Mouse (Mus musculus) embryonic facial prominence, embryonic 15.5 days (tissue): ENCODE measurements around the gene Ttn. TPM values are rescaled to one million over a fixed set of nuclear protein-coding genes. Genes with fewer than 3 reads are reported as not detected.

Source experiments
- ATAC-seq: fragments of 200-750 bp; cut with Nextera tagmentation; 2 replicates; pipeline ENCODE4 v1.8.0; 2017; ENCODE audit warnings: low read depth, moderate TSS enrichment; ENCODE audit not compliant: insufficient number of reproducible peaks, low FRiP score, low TSS enrichment
- H3K27ac ChIP-seq: fragments of 300-500 bp; sonication (generic); replicated peaks from 2 replicates; pipeline ENCODE4 v1.5.1; 2015; ENCODE audit warnings: mild to moderate bottlenecking, inconsistent platforms
- H3K27me3 ChIP-seq: fragments of 300-500 bp; sonication (generic); 2 replicates; pipeline ENCODE4 v1.6.1; 2015; ENCODE audit warnings: inconsistent platforms
- H3K36me3 ChIP-seq: fragments of 300-500 bp; sonication (generic); 2 replicates; pipeline ENCODE4 v1.6.1; 2015; ENCODE audit warnings: mild to moderate bottlenecking, inconsistent platforms
- H3K4me1 ChIP-seq: fragments of 300-500 bp; sonication (generic); 2 replicates; pipeline ENCODE4 v1.6.1; 2015; ENCODE audit warnings: inconsistent platforms
- H3K4me2 ChIP-seq: fragments of 300-500 bp; sonication (generic); replicated peaks from 2 replicates; pipeline ENCODE4 v1.6.1; 2015; ENCODE audit warnings: mild to moderate bottlenecking, inconsistent platforms
- H3K4me3 ChIP-seq: fragments of 300-500 bp; sonication (generic); replicated peaks from 2 replicates; pipeline ENCODE4 v1.5.1; 2015; ENCODE audit warnings: mild to moderate bottlenecking, inconsistent platforms
- H3K9ac ChIP-seq: fragments of 300-500 bp; sonication (generic); 2 replicates; pipeline ENCODE4 v1.6.1; 2015; ENCODE audit warnings: inconsistent platforms
- H3K9me3 ChIP-seq: fragments of 300-500 bp; sonication (generic); replicated peaks from 2 replicates; pipeline ENCODE4 v1.6.1; 2016; ENCODE audit warnings: inconsistent platforms
- WGBS: fragments of 180-500 bp; shearing (Covaris S2); methylation state at CpG from one replicate; pipeline ENCODE4 v1.1.7; 2015; 5-methylcytosine and 5-hydroxymethylcytosine counted together
- polyA plus RNA-seq: library from polyadenylated mRNA; unstranded; fragments of >200 nt; fragmentation: Nextera tagmentation; extraction: Ambion mirVana; gene quantifications from 2 replicates; pipeline ENCODE4 v1.2.1, GENCODE M21; 2015

Ttn gene
- polyA plus RNA-seq, 1 experiment from 2014 or later = 92.9 TPM

DNA sequence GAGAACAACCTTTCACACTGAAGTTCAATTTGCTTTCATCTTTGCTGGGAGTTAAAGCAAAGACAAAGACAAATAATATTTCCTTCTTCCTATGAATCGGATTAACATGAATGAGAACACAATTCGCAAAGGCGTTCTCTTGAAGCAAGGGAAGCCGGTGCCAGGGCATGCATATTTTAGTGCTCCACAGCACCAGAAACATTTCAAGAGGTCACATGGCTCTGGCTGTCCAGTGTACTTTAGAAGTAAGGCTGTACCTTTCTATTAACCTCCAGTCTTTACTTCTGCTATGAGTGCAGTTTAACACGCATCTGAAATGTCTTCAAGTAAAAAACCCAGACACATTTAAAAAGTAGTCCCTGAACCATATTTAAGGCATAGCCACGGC, 20.3 kb downstream of the Ttn start:
- ATAC-seq = no peak
- H3K27ac ChIP-seq = no peak overlapping the region
- no peaks in the 10 kb centered on the region for H3K27me3 ChIP-seq
- WGBS = 76% methylated on average over 6 of the region's 6 CpGs
- H3K9ac ChIP-seq = no peak overlapping the region
- no peaks in the 10 kb centered on the region for H3K4me1 ChIP-seq
- H3K36me3 ChIP-seq = no peaks in the 10 kb centered on the region
- no peak overlapping the region for H3K4me3 ChIP-seq
- H3K9me3 ChIP-seq = no peaks in the 10 kb centered on the region
- no peak overlapping the region for H3K4me2 ChIP-seq

DNA sequence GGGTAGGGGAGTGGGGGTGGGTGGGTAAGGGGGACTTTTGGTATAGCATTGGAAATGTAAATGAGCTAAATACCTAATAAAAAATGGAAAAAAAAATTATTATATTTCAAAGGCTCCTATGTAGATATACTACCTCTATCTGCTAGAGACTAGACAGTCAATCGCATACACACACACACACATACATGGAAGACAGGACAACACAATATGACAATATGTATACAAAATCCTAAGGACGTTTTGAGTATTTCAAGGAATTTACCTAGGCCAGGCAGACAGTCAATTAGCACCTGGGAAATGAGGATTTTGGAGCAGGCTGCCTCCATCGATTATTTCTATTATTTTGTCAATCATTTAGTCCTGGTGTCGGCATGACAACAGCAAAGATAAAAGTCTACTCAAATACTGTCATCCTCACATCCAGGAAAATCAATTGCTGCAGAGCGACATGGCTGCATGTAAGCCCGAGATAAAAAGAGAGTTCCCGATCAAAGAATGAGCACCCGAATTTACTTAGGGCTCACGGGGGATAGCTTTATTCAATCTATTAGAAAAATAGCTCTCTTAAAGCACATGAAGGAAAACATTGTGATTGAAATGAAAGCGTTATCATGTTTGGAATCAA, 20.8 kb downstream of the Ttn start:
- 80% methylated on average over 10 of the region's 10 CpGs for WGBS
- H3K27me3 ChIP-seq = no peaks in the 10 kb centered on the region
- no peak overlapping the region for H3K27ac ChIP-seq
- no peaks in the 10 kb centered on the region for H3K4me1 ChIP-seq
- H3K9ac ChIP-seq = no peak overlapping the region
- H3K9me3 ChIP-seq = no peaks in the 10 kb centered on the region
- H3K4me3 ChIP-seq = no peak overlapping the region
- H3K36me3 ChIP-seq = no peaks in the 10 kb centered on the region
- no peak overlapping the region for H3K4me2 ChIP-seq
- no peak for ATAC-seq

DNA sequence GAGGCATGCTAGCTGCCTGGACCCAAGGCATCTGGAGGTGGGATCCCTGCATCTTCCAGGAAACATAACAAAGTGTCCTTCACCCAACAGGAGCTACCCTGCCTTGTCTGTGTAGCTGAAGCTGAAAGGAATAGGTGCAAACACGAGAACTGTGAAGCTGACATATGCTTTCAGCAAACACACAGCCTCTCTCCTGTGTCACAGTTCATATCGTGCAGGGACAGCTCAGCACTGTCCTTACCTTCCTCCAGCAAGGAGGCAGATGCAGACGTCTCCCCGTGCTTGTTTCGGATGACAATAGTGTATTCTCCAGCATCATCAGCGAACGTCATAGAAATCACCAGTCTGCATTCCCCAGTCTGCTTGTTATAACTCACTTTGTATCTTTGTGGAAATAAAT, 32.6 kb downstream of the Ttn start:
- 74% methylated on average over 7 of the region's 7 CpGs for WGBS

DNA sequence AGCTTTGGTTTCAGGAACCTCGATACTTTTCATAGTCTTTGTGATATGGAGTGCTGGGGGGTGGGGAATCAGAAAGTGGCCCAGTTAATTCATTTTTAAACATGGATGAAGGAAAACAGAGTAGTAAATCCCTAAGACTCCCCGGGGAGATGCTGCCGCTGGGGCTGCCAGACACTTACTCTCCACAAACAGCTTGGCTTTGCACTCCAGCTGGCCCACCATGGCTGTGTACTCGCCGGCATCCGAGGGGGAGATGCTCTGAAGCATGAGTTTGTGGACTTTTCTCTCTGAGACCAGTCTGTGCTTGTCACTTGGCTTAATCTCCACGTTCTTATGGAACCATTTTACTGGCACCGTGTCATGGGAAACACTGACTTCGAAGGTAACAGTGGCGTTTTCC, 43.8 kb downstream of the Ttn start:
- H3K4me2 ChIP-seq = no peak overlapping the region
- H3K27me3 ChIP-seq = no peaks in the 10 kb centered on the region
- ATAC-seq = no peak
- no peaks in the 10 kb centered on the region for H3K4me1 ChIP-seq
- no peak overlapping the region for H3K9ac ChIP-seq
- H3K27ac ChIP-seq = no peak overlapping the region
- H3K9me3 ChIP-seq = no peaks in the 10 kb centered on the region
- WGBS = 65% methylated on average over 10 of the region's 10 CpGs
- H3K36me3 ChIP-seq = no peaks in the 10 kb centered on the region
- H3K4me3 ChIP-seq = no peak overlapping the region

More for the DNA sequence above, 32.6 kb downstream of the Ttn start:
- H3K9me3 ChIP-seq = no peaks in the 10 kb centered on the region
- no peak overlapping the region for H3K4me3 ChIP-seq
- H3K4me1 ChIP-seq = no peaks in the 10 kb centered on the region
- ATAC-seq = no peak
- no peak overlapping the region for H3K27ac ChIP-seq
- H3K4me2 ChIP-seq = no peak overlapping the region
- no peak overlapping the region for H3K9ac ChIP-seq
- no peaks in the 10 kb centered on the region for H3K36me3 ChIP-seq
- no peaks in the 10 kb centered on the region for H3K27me3 ChIP-seq

DNA sequence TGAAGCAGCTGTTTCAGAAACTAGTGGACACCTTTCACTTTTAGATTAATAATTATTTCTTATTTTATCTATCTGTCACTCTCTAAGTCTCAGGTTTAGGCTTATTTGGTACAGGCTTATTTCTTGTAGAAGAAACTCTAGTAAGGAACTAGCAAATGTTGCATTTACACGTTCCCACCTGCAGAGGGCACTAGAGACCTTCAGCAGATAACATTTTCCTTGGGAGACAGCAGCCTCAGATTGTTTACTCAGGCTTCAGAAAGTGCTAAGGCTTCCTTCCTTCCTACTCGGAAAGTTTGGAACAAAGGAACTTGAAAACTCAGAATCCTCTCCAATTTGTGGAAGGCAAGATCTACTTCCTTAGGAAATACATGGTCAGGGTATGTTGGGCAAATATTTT, 52.6 kb downstream of the Ttn start:
- H3K4me2 ChIP-seq = no peak overlapping the region
- H3K27ac ChIP-seq = no peak overlapping the region
- no peaks in the 10 kb centered on the region for H3K9me3 ChIP-seq
- H3K4me1 ChIP-seq = no peaks in the 10 kb centered on the region
- H3K4me3 ChIP-seq = no peak overlapping the region
- no peak for ATAC-seq
- no peaks in the 10 kb centered on the region for H3K27me3 ChIP-seq
- no peak overlapping the region for H3K9ac ChIP-seq
- 1% methylated on average over 2 of the region's 2 CpGs for WGBS
- H3K36me3 ChIP-seq = no peaks in the 10 kb centered on the region

DNA sequence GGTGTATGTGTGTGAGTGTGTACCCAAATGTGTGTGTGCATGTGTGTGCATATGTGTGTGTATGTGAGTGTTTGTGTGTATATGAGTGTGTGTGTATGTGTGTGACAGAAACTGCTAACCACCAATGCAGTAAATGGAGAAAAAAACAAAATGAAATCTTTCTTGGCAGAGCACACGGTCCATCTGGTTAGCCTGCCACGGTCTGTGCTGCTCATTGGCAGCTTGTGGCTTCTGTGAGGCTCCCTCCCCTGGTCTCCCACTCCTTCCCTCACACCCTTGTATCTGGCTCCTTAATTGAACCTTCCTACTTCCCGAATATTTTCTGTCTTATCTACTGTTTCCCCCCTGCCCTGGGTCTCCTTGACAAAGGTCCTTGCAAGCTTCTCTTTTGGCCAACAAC, 53.5 kb downstream of the Ttn start:
- H3K9ac ChIP-seq = no peak overlapping the region
- WGBS = 55% methylated on average over 3 of the region's 3 CpGs

DNA sequence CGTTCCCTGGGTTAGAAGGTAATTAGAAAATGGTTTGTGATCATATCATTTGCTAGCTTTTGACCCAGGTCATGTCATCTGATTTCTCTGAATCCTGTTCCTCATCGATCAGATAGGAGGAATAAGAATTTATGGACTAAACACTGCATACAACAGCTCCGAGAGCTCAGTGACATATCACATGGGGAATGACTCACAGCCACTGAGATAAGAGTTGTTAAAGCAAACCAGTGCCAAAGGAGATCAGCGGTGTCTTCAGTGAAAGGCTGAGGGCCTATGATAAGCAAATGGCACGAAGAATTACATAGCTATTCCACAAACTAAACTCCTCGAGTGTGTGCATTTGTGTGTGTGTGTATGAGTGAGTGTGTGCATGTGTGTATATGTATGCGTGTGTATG, 54.0 kb downstream of the Ttn start:
- no peaks in the 10 kb centered on the region for H3K27me3 ChIP-seq
- no peaks in the 10 kb centered on the region for H3K4me1 ChIP-seq
- no peak overlapping the region for H3K27ac ChIP-seq
- no peaks in the 10 kb centered on the region for H3K9me3 ChIP-seq
- no peak overlapping the region for H3K4me2 ChIP-seq
- H3K9ac ChIP-seq = no peak overlapping the region
- WGBS = 81% methylated on average over 7 of the region's 7 CpGs
- ATAC-seq = no peak
- H3K36me3 ChIP-seq = no peaks in the 10 kb centered on the region
- no peak overlapping the region for H3K4me3 ChIP-seq

More for the DNA sequence above, 53.5 kb downstream of the Ttn start:
- Histone ChIP-seq H3K4me2 (no peak overlapping the region), H3K9me3 (no peaks in the 10 kb centered on the region), H3K27ac (no peak overlapping the region), H3K27me3 (no peaks in the 10 kb centered on the region), H3K4me3 (no peak overlapping the region), H3K36me3 (no peaks in the 10 kb centered on the region), H3K4me1 (no peaks in the 10 kb centered on the region)
- no peak for ATAC-seq

DNA sequence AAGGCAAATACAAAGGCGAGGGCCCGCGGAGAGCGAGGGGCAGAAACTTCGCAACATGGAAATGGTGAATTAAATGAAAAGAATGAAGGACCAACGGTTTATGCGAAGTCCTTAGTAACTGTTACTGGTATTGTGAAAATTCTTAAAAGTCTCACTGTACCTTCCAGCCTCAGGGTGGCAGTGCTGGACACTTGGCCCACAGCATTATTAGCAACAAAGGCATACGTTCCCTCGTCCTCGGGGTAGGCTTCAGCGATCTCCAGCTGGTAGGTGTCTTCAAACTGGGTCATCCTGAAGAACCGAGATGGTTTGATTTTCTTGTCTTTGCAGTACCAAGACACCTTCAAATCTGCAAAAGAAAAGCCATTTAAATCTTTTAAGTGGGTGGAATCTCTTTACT, 55.4 kb downstream of the Ttn start:
- Histone ChIP-seq H3K27me3 (no peaks in the 10 kb centered on the region), H3K4me2 (no peak overlapping the region), H3K9ac (no peak overlapping the region), H3K9me3 (no peaks in the 10 kb centered on the region), H3K4me1 (no peaks in the 10 kb centered on the region), H3K27ac (no peak overlapping the region), H3K4me3 (no peak overlapping the region), H3K36me3 (no peaks in the 10 kb centered on the region)
- no peak for ATAC-seq
- 71% methylated on average over 12 of the region's 12 CpGs for WGBS

DNA sequence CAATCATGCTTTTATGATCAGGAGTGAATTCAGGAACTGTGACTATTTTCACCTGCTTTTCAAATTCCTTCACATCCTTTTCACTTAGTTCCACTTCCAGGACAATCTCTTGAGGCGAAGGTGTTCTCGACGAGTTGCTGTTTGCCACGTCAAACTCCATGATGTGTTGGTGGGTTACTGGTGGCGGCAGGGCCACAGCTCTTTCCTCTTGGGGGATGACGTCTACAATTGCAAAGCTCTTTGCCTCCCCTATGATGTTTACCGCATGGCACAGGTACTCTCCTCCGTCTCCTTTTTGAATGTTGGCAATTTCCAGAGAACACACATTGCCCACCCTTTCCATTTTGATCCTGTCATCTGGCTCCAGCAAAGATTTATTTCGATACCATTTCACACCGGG, 67.4 kb downstream of the Ttn start:
- Histone ChIP-seq H3K4me1 (no peaks in the 10 kb centered on the region), H3K9ac (no peak overlapping the region), H3K4me3 (no peak overlapping the region), H3K9me3 (no peaks in the 10 kb centered on the region), H3K27me3 (no peaks in the 10 kb centered on the region), H3K36me3 (no peaks in the 10 kb centered on the region), H3K4me2 (no peak overlapping the region), H3K27ac (no peak overlapping the region)
- WGBS = 97% methylated on average over 10 of the region's 10 CpGs
- ATAC-seq = no peak

DNA sequence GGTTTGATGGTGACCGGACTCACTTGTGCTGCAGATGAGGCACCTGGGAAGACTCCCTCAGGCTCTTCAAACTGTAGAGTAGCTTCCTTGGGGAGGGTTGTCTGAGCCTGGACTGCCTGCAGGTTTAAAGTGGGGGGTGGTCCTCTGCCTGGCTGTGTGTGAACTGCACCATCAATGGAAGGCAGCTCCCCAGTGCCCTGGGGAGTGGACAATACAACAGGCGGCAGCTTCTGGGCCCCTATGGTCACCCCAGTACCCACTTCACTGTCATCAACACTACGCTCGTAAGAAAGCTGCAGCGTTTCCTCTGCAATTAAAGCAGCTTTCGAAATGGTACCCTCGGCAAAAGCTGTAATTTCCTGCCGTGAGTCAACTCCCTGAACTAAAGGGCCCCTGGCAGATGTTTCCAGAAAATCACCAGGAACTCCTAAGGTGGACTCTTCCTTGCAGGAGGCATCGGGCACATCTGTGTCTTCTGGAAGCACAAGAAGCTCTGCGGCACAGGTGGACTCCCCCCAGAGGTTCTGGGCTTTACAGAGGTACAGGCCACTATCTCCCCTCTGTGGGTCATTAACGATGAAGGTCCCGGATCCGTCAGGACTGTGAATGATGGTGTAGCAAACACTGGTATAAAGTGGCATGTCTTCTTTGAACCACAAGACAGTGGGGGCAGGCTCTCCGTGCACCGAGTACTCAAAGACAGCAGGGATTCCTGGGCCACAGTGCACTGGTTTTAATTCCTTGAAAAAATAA, 73.5 kb downstream of the Ttn start:
- Histone ChIP-seq H3K4me1 (no peaks in the 10 kb centered on the region), H3K4me2 (no peak overlapping the region), H3K4me3 (no peak overlapping the region), H3K27me3 (no peaks in the 10 kb centered on the region), H3K9ac (no peak overlapping the region), H3K36me3 (no peaks in the 10 kb centered on the region), H3K9me3 (no peaks in the 10 kb centered on the region), H3K27ac (no peak overlapping the region)
- WGBS = 70% methylated on average over 15 of the region's 15 CpGs
- ATAC-seq = peak; percentile 34; the same call in 1 of the 2 replicates

DNA sequence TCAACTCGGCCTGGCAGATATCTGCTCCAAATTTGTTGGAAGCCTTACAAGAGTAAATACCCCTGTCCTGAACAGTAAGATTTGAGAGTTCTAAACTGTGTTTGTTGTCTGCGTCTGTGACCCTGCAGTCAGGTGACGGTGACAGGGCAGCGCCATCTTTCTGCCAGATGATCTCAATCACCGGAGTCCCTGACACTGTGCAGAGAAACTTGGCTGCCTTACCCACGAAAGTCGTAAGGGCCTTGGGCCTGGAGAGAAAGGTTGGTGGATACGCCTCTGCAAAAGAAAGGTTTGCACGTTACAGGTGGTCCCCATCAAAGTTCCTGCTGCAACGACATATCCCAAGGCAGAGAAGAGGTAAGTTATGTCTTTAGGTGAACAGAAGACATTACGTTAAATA, 79.0 kb downstream of the Ttn start:
- Histone ChIP-seq H3K4me1 (no peaks in the 10 kb centered on the region), H3K9ac (no peak overlapping the region), H3K27ac (no peak overlapping the region), H3K9me3 (no peaks in the 10 kb centered on the region), H3K36me3 (no peaks in the 10 kb centered on the region), H3K27me3 (no peaks in the 10 kb centered on the region), H3K4me2 (no peak overlapping the region), H3K4me3 (no peak overlapping the region)
- ATAC-seq = no peak
- WGBS = 88% methylated on average over 11 of the region's 11 CpGs
